Mouse (Mus musculus): ENCODE measurements around the gene Lifr.

The Lifr gene

GRCm38 (mm10) chr15:7070199-7070794 is 20.1 kb upstream of the Lifr start:
- H3K4me1 ChIP-seq (replicated peaks; ENCODE audit: low read depth, low read length): peaks cover 31% of the 10 kb centered on the region
- H3K27me3 ChIP-seq (ENCODE audit: insufficient read depth, low read length): no peaks in the 10 kb centered on the region
- no peak overlapping the region for H3K4me3 ChIP-seq (replicated peaks; ENCODE audit: low read length)
- H3K9me3 ChIP-seq (ENCODE audit: low read length): peaks cover 4% of the 10 kb centered on the region
- TF ChIP-seq NANOG (IDR thresholded peaks at IDR 0.05; ENCODE audit: borderline replicate concordance, low read length): no peak
- TF ChIP-seq POU5F1 (IDR thresholded peaks at IDR 0.05; ENCODE audit: borderline replicate concordance, low read length): no peak
- TF ChIP-seq CTCF (conservative IDR thresholded peaks at IDR 0.05; ENCODE audit: low read length): no peak
- H3K36me3 ChIP-seq (ENCODE audit: insufficient read depth, low read length): no peaks in the 10 kb centered on the region

GRCm38 (mm10) chr15:7073269-7073668 is 17.1 kb upstream of the Lifr start:
- Histone ChIP-seq H3K4me3 (replicated peaks; ENCODE audit: low read length) (no peak overlapping the region), H3K27me3 (ENCODE audit: insufficient read depth, low read length) (no peaks in the 10 kb centered on the region), H3K36me3 (ENCODE audit: insufficient read depth, low read length) (no peaks in the 10 kb centered on the region), H3K4me1 (replicated peaks; ENCODE audit: low read depth, low read length) (peaks cover 54% of the 10 kb centered on the region), H3K9me3 (ENCODE audit: low read length) (no peaks in the 10 kb centered on the region)
- TF ChIP-seq NANOG (IDR thresholded peaks at IDR 0.05; ENCODE audit: borderline replicate concordance, low read length): no peak
- TF ChIP-seq POU5F1 (IDR thresholded peaks at IDR 0.05; ENCODE audit: borderline replicate concordance, low read length): no peak
- no peak for TF ChIP-seq CTCF (conservative IDR thresholded peaks at IDR 0.05; ENCODE audit: low read length)

GRCm38 (mm10) chr15:7075185-7075584 is 15.2 kb upstream of the Lifr start:
- Histone ChIP-seq H3K36me3 (ENCODE audit: insufficient read depth, low read length) (no peaks in the 10 kb centered on the region), H3K27me3 (ENCODE audit: insufficient read depth, low read length) (no peaks in the 10 kb centered on the region), H3K4me1 (replicated peaks; ENCODE audit: low read depth, low read length) (peaks cover 72% of the 10 kb centered on the region), H3K9me3 (ENCODE audit: low read length) (no peaks in the 10 kb centered on the region), H3K4me3 (replicated peaks; ENCODE audit: low read length) (no peak overlapping the region)
- TF ChIP-seq POU5F1 (IDR thresholded peaks at IDR 0.05; ENCODE audit: borderline replicate concordance, low read length) (no peak), CTCF (conservative IDR thresholded peaks at IDR 0.05; ENCODE audit: low read length) (no peak), NANOG (IDR thresholded peaks at IDR 0.05; ENCODE audit: borderline replicate concordance, low read length) (no peak)

GRCm38 (mm10) chr15:7078356-7078755 is 12.1 kb upstream of the Lifr start:
- Histone ChIP-seq H3K27me3 (ENCODE audit: insufficient read depth, low read length) (no peaks in the 10 kb centered on the region), H3K36me3 (ENCODE audit: insufficient read depth, low read length) (no peaks in the 10 kb centered on the region), H3K4me1 (replicated peaks; ENCODE audit: low read depth, low read length) (peaks cover 73% of the 10 kb centered on the region), H3K4me3 (replicated peaks; ENCODE audit: low read length) (no peak overlapping the region), H3K9me3 (ENCODE audit: low read length) (no peaks in the 10 kb centered on the region)
- TF ChIP-seq NANOG (IDR thresholded peaks at IDR 0.05; ENCODE audit: borderline replicate concordance, low read length) (no peak), POU5F1 (IDR thresholded peaks at IDR 0.05; ENCODE audit: borderline replicate concordance, low read length) (no peak), CTCF (conservative IDR thresholded peaks at IDR 0.05; ENCODE audit: low read length) (no peak)

- no peaks in the 10 kb centered on the region for H3K9me3 ChIP-seq (ENCODE audit: low read length)
- peaks cover 78% of the 10 kb centered on the region for H3K4me1 ChIP-seq (replicated peaks; ENCODE audit: low read depth, low read length)
- no peak for TF ChIP-seq CTCF (conservative IDR thresholded peaks at IDR 0.05; ENCODE audit: low read length)
- TF ChIP-seq NANOG (IDR thresholded peaks at IDR 0.05; ENCODE audit: borderline replicate concordance, low read length): no peak
- TF ChIP-seq POU5F1 (IDR thresholded peaks at IDR 0.05; ENCODE audit: borderline replicate concordance, low read length): no peak
- H3K36me3 ChIP-seq (ENCODE audit: insufficient read depth, low read length): no peaks in the 10 kb centered on the region
- no peak overlapping the region for H3K4me3 ChIP-seq (replicated peaks; ENCODE audit: low read length)
- H3K27me3 ChIP-seq (ENCODE audit: insufficient read depth, low read length): no peaks in the 10 kb centered on the region
These were observed 10.6 kb upstream of the Lifr start for GRCm38 (mm10) chr15:7079631-7080337.

GRCm38 (mm10) chr15:7080916-7081626 is 9.3 kb upstream of the Lifr start:
- Histone ChIP-seq H3K9me3 (ENCODE audit: low read length) (no peaks in the 10 kb centered on the region), H3K4me3 (replicated peaks; ENCODE audit: low read length) (peak overlapping the region; percentile 48; the same call in 1 of the 2 replicates), H3K27me3 (ENCODE audit: insufficient read depth, low read length) (peaks cover 1% of the 10 kb centered on the region; the same call in 1 of the 2 replicates), H3K4me1 (replicated peaks; ENCODE audit: low read depth, low read length) (peaks cover 89% of the 10 kb centered on the region), H3K36me3 (ENCODE audit: insufficient read depth, low read length) (no peaks in the 10 kb centered on the region)
- TF ChIP-seq POU5F1 (IDR thresholded peaks at IDR 0.05; ENCODE audit: borderline replicate concordance, low read length) (no peak), CTCF (conservative IDR thresholded peaks at IDR 0.05; ENCODE audit: low read length) (no peak), NANOG (IDR thresholded peaks at IDR 0.05; ENCODE audit: borderline replicate concordance, low read length) (no peak)

- Histone ChIP-seq H3K4me3 (replicated peaks; ENCODE audit: low read length) (peak overlapping the region; percentile 48), H3K4me1 (replicated peaks; ENCODE audit: low read depth, low read length) (peaks cover 86% of the 10 kb centered on the region), H3K36me3 (ENCODE audit: insufficient read depth, low read length) (no peaks in the 10 kb centered on the region), H3K9me3 (ENCODE audit: low read length) (no peaks in the 10 kb centered on the region), H3K27me3 (ENCODE audit: insufficient read depth, low read length) (peaks cover 5% of the 10 kb centered on the region; the same call in 1 of the 2 replicates)
- TF ChIP-seq CTCF (conservative IDR thresholded peaks at IDR 0.05; ENCODE audit: low read length): no peak
- peak; percentile 99 for TF ChIP-seq NANOG (IDR thresholded peaks at IDR 0.05; ENCODE audit: borderline replicate concordance, low read length)
- TF ChIP-seq POU5F1 (IDR thresholded peaks at IDR 0.05; ENCODE audit: borderline replicate concordance, low read length): no peak
These were observed 8.6 kb upstream of the Lifr start for GRCm38 (mm10) chr15:7081795-7082194.

- Histone ChIP-seq H3K9me3 (ENCODE audit: low read length) (no peaks in the 10 kb centered on the region), H3K36me3 (ENCODE audit: insufficient read depth, low read length) (no peaks in the 10 kb centered on the region), H3K4me1 (replicated peaks; ENCODE audit: low read depth, low read length) (peaks cover 75% of the 10 kb centered on the region), H3K27me3 (ENCODE audit: insufficient read depth, low read length) (peaks cover 8% of the 10 kb centered on the region; the same call in 1 of the 2 replicates), H3K4me3 (replicated peaks; ENCODE audit: low read length) (no peak overlapping the region)
- no peak for TF ChIP-seq CTCF (conservative IDR thresholded peaks at IDR 0.05; ENCODE audit: low read length)
- TF ChIP-seq POU5F1 (IDR thresholded peaks at IDR 0.05; ENCODE audit: borderline replicate concordance, low read length): no peak
- TF ChIP-seq NANOG (IDR thresholded peaks at IDR 0.05; ENCODE audit: borderline replicate concordance, low read length): no peak
These were observed 7.5 kb upstream of the Lifr start for GRCm38 (mm10) chr15:7082901-7083300.
